Mouse (Mus musculus): ENCODE measurements around the gene Thumpd2. TPM values are rescaled to one million over a fixed set of nuclear protein-coding genes. Genes with fewer than 3 reads are reported as not detected.

The Thumpd2 gene
- polyA plus RNA-seq, 1 experiment from 2014 or later: 7.8 TPM

Other genes with a start within 250 kb of the Thumpd2 start
- gene Tmem178, start 120.5 kb downstream of the Thumpd2 start, polyA plus RNA-seq (2015; fragmentation: Nextera tagmentation; extraction: Ambion mirVana): 0.50 and 0.51 TPM in 2 replicates